Mouse (Mus musculus): Measurements from ENCODE around the gene Ikbip. TPM values are rescaled to one million over a fixed set of nuclear protein-coding genes. Genes with fewer than 3 reads are reported as not detected.
A peak's percentile ranks its signal among the peaks of the same experiment; 100 is the strongest.

The Ikbip gene
- total and polyA plus RNA-seq, 3 experiments = 4.2 to 20.2 (median 18.7) TPM

DNA sequence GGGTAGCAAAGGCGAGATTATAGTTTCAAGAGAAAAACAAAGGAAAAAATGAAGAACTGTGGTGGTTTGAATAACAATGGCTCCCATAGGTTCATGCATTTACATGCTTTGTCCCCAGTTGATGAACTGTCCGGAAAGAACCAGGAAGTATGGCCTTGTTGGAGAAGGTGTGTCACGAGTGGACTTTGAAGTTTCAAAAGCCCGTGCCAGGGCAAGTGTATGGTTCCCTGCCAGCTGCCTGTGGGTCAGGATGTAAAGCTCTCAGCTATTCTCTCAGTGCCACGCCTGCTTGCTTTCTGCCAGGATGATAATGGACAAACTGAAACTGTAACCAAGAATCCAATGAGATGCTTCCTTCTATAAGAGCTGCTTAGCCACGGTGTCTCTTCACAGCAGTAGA lies 20.4 kb upstream of the Ikbip start:
- TF ChIP-seq CTCF (IDR thresholded peaks at IDR 0.05) (no peak), POLR2A (IDR thresholded peaks at IDR 0.05; ENCODE audit: insufficient read depth, low read depth, low read length) (no peak), EP300 (IDR thresholded peaks at IDR 0.05; ENCODE audit: insufficient read depth, low read depth, low read length) (no peak)
- H3K9ac ChIP-seq (ENCODE audit: low read depth, low read length) = no peak overlapping the region
- DNase-seq = no peak
- H3K27ac ChIP-seq = no peak overlapping the region
- no peaks in the 10 kb centered on the region for H3K27me3 ChIP-seq (ENCODE audit: control insufficient read depth, insufficient read depth, low read length)
- H3K4me3 ChIP-seq = no peak overlapping the region
- no peaks in the 10 kb centered on the region for H3K79me2 ChIP-seq (replicated peaks; ENCODE audit: control insufficient read depth, insufficient read depth, low read length)
- intact Hi-C loops (cut with DNase I) = loop anchor here (5.0 kb wide), 1 partner anchor 180 kb away; no protein-coding TSS in a partner anchor
- H3K4me1 ChIP-seq (ENCODE audit: control insufficient read depth, insufficient read depth, low read length) = peaks cover 6% of the 10 kb centered on the region
- WGBS = 81% methylated on average over 6 of the region's 6 CpGs
- no peaks in the 10 kb centered on the region for H3K36me3 ChIP-seq (ENCODE audit: control insufficient read depth, insufficient read depth, low read length)

DNA sequence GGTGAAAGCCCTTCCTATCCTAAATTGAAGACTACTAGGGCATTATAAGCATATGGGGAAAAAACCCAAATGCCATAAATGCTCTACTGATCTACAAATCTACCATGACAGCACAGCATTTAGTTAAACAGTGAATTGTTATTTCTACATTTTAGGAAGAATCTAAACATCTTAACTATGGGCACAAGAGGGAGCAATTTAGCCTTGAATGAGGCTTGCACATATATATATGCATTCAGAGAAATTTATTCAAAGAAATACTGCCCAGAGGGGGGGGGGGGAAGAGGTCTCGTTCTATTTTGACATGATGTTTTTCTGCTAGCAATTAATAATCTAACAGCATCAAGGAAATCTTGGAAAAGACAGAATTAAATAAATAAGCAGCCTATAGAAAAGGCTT lies 11.0 kb upstream of the Ikbip start:
- peak; percentile 53 for TF ChIP-seq CTCF (IDR thresholded peaks at IDR 0.05)
- TF ChIP-seq POLR2A (IDR thresholded peaks at IDR 0.05; ENCODE audit: insufficient read depth, low read depth, low read length) = no peak
- no peak for DNase-seq
- no peaks in the 10 kb centered on the region; the same call in 1 of the 2 replicates for H3K36me3 ChIP-seq (ENCODE audit: control insufficient read depth, insufficient read depth, low read length)
- WGBS = 56% methylated on average over 1 of the region's 1 CpGs
- peaks cover 1% of the 10 kb centered on the region; the same call in 1 of the 2 replicates for H3K4me1 ChIP-seq (ENCODE audit: control insufficient read depth, insufficient read depth, low read length)
- H3K9ac ChIP-seq (ENCODE audit: low read depth, low read length) = no peak overlapping the region
- intact Hi-C loops (cut with DNase I) = loop anchor here (5.0 kb wide), 1 partner anchor 71 kb away; no protein-coding TSS in a partner anchor
- H3K27me3 ChIP-seq (ENCODE audit: control insufficient read depth, insufficient read depth, low read length) = no peaks in the 10 kb centered on the region
- H3K79me2 ChIP-seq (replicated peaks; ENCODE audit: control insufficient read depth, insufficient read depth, low read length) = no peaks in the 10 kb centered on the region; the same call in 1 of the 2 replicates
- no peak overlapping the region for H3K27ac ChIP-seq
- no peak overlapping the region for H3K4me3 ChIP-seq

DNA sequence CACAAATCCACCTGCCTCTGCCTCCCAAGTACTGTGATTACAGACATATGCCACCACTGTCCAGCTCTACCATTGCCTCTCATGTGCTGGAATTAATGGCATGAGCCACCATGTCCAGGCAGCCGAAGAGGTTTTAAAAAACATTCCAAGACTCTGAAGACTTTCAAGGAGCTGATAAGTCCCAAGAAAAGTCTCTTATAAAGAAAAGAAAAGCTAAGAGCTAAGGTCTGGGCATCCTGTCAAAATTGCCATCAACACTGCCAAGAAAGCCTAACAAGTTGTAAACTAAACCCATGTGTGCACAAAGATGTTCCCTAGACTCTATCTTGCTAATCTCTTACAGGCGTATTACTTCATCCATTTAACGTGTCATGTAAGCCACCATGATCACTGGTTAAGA lies 9.4 kb upstream of the Ikbip start:
- no peak overlapping the region for H3K9ac ChIP-seq (ENCODE audit: low read depth, low read length)
- WGBS = 77% methylated on average over 3 of the region's 3 CpGs
- TF ChIP-seq POLR2A (IDR thresholded peaks at IDR 0.05; ENCODE audit: insufficient read depth, low read depth, low read length) = no peak
- TF ChIP-seq EP300 (IDR thresholded peaks at IDR 0.05; ENCODE audit: insufficient read depth, low read depth, low read length) = no peak
- TF ChIP-seq CTCF (IDR thresholded peaks at IDR 0.05) = no peak
- no peaks in the 10 kb centered on the region; the same call in 1 of the 2 replicates for H3K36me3 ChIP-seq (ENCODE audit: control insufficient read depth, insufficient read depth, low read length)
- no peaks in the 10 kb centered on the region for H3K27me3 ChIP-seq (ENCODE audit: control insufficient read depth, insufficient read depth, low read length)
- no peak overlapping the region for H3K27ac ChIP-seq
- no peak overlapping the region for H3K4me3 ChIP-seq
- no peak for DNase-seq
- no peaks in the 10 kb centered on the region; the same call in 1 of the 2 replicates for H3K79me2 ChIP-seq (replicated peaks; ENCODE audit: control insufficient read depth, insufficient read depth, low read length)
- intact Hi-C loops (cut with DNase I) = loop anchor here (5.0 kb wide), 1 partner anchor 69 kb away; no protein-coding TSS in a partner anchor
- peaks cover 1% of the 10 kb centered on the region; the same call in 1 of the 2 replicates for H3K4me1 ChIP-seq (ENCODE audit: control insufficient read depth, insufficient read depth, low read length)

DNA sequence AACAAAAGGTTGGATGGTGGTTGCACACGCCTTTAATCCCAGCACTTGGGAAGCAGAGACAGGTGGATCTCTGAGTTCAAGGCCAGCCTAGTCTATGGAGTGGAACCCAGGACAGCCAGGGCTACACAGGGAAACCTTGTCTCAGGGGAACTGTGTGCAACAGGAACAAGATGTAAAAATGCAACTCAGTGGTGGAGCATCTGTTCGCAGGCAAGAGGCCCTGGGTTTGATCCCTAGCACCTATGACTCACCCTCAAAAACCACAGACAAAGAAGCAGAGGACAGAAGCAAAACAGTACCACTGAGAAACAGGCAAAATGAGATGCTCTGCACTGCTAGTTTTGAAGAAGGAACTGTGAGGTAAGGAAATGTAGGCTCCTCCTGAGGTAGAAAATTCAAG lies 6.1 kb upstream of the Ikbip start:
- Histone ChIP-seq H3K4me3 (no peak overlapping the region), H3K4me1 (ENCODE audit: control insufficient read depth, insufficient read depth, low read length) (peaks cover 1% of the 10 kb centered on the region; the same call in 1 of the 2 replicates), H3K36me3 (ENCODE audit: control insufficient read depth, insufficient read depth, low read length) (no peaks in the 10 kb centered on the region; the same call in 1 of the 2 replicates), H3K79me2 (replicated peaks; ENCODE audit: control insufficient read depth, insufficient read depth, low read length) (no peaks in the 10 kb centered on the region; the same call in 1 of the 2 replicates), H3K27ac (no peak overlapping the region), H3K27me3 (ENCODE audit: control insufficient read depth, insufficient read depth, low read length) (no peaks in the 10 kb centered on the region), H3K9ac (ENCODE audit: low read depth, low read length) (no peak overlapping the region)
- 82% methylated on average over 2 of the region's 2 CpGs for WGBS
- TF ChIP-seq CTCF (IDR thresholded peaks at IDR 0.05) = no peak
- no peak for TF ChIP-seq EP300 (IDR thresholded peaks at IDR 0.05; ENCODE audit: insufficient read depth, low read depth, low read length)
- no peak for TF ChIP-seq POLR2A (IDR thresholded peaks at IDR 0.05; ENCODE audit: insufficient read depth, low read depth, low read length)
- intact Hi-C loops (cut with DNase I) = no loop called here
- no peak for DNase-seq

GRCm38 (mm10) chr10:91080540-91080939 lies 2.2 kb upstream of the Ikbip start:
- Histone ChIP-seq H3K27ac (no peak overlapping the region), H3K36me3 (ENCODE audit: control insufficient read depth, insufficient read depth, low read length) (no peaks in the 10 kb centered on the region; the same call in 1 of the 2 replicates), H3K4me3 (no peak overlapping the region), H3K79me2 (replicated peaks; ENCODE audit: control insufficient read depth, insufficient read depth, low read length) (no peaks in the 10 kb centered on the region; the same call in 1 of the 2 replicates), H3K4me1 (ENCODE audit: control insufficient read depth, insufficient read depth, low read length) (no peaks in the 10 kb centered on the region), H3K9ac (ENCODE audit: low read depth, low read length) (no peak overlapping the region), H3K27me3 (ENCODE audit: control insufficient read depth, insufficient read depth, low read length) (no peaks in the 10 kb centered on the region)
- no peak for TF ChIP-seq POLR2A (IDR thresholded peaks at IDR 0.05; ENCODE audit: insufficient read depth, low read depth, low read length)
- no peak for TF ChIP-seq EP300 (IDR thresholded peaks at IDR 0.05; ENCODE audit: insufficient read depth, low read depth, low read length)
- no peak for TF ChIP-seq CTCF (IDR thresholded peaks at IDR 0.05)
- 41% methylated on average over 5 of the region's 5 CpGs for WGBS
- no peak for DNase-seq
- intact Hi-C loops (cut with DNase I) = loop anchor here (5.0 kb wide), 1 partner anchor 107 kb away; no protein-coding TSS in a partner anchor

GRCm38 (mm10) chr10:91081959-91082507 lies 707 bp upstream of the Ikbip start:
- Histone ChIP-seq H3K27me3 (ENCODE audit: control insufficient read depth, insufficient read depth, low read length) (no peaks in the 10 kb centered on the region), H3K36me3 (ENCODE audit: control insufficient read depth, insufficient read depth, low read length) (no peaks in the 10 kb centered on the region; the same call in 1 of the 2 replicates), H3K79me2 (replicated peaks; ENCODE audit: control insufficient read depth, insufficient read depth, low read length) (no peaks in the 10 kb centered on the region), H3K4me3 (peak overlapping the region; percentile 86), H3K27ac (peak overlapping the region; percentile 88), H3K9ac (ENCODE audit: low read depth, low read length) (peak overlapping the region; percentile 94), H3K4me1 (ENCODE audit: control insufficient read depth, insufficient read depth, low read length) (no peaks in the 10 kb centered on the region)
- under 1% methylated on average over 27 of the region's 27 CpGs for WGBS
- no peak for DNase-seq
- TF ChIP-seq EP300 (IDR thresholded peaks at IDR 0.05; ENCODE audit: insufficient read depth, low read depth, low read length) (no peak), POLR2A (IDR thresholded peaks at IDR 0.05; ENCODE audit: insufficient read depth, low read depth, low read length) (no peak), CTCF (IDR thresholded peaks at IDR 0.05) (no peak)
- intact Hi-C loops (cut with DNase I) = loop anchor here (5.0 kb wide), 1 partner anchor 105 kb away; no protein-coding TSS in a partner anchor

All from heart, adult 2 months (tissue).